ENCODE assay signal across 9 mouse cellular contexts in the genomic region with DNA sequence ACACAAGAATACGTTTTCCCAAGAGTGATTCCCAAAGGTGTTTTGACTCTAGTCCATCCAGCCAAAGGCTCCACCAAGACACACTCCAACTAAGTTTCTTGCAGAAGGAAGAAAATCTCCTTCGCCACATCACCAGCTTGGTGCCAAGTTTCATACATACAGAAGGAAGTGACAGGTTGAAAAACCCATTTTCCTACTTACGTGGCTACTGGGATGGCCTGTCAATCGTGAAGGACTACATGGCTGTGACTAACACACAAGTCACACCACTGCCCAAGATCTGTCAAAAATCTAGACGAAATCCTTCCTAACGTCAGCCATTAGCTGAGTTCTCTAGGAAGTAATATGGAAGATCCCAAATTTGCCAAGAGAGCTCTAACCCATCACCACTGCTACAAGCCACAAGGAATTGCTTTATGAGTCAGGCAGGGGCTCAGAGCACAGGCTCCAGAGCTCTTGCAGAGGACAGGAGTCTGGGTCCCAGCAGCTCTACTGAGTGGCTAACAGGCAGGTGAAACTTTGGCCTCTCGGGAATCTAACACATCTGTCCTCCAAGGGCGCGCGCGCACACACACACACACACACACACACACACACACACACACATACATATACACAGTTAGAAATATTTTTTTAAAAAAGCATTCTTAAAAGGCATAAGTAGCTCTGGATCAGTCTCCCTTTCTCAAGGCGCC. TPM values are rescaled to one million over a fixed set of nuclear protein-coding genes. Genes with fewer than 3 reads are reported as not detected.
DNase-seq lines count a peak whose midpoint lies in the region; ATAC-seq and TF ChIP-seq lines count a peak whose summit lies in the region.
"Had no signal": no experiment of that assay in that cellular context is flagged by ENCODE, and none has a peak within 500 bp of the region (broad histone marks: within the 10 kb centered on the region; RNA-seq: fewer than 3 reads in every experiment).

No protein-coding gene starts in this region.

- H3K27me3 ChIP-seq in spleen, adult 2 months (ENCODE audit: control insufficient read depth, insufficient read depth, low read length): no peaks in the 10 kb centered on the region
- no peaks in the 10 kb centered on the region for H3K27me3 ChIP-seq in forebrain, embryonic 14.5 days (replicated peaks; ENCODE audit: control insufficient read depth, insufficient read depth, low read length)
- H3K27me3 ChIP-seq in liver, adult 2 months (ENCODE audit: control insufficient read depth, insufficient read depth, low read length): no peaks in the 10 kb centered on the region
- H3K27me3 ChIP-seq in stomach, postnatal 0 days (ENCODE audit: control insufficient read depth, insufficient read depth, low read length): no peaks in the 10 kb centered on the region

- no peak for TF ChIP-seq CTCF in spleen, adult 2 months (IDR thresholded peaks at IDR 0.05; ENCODE audit: extremely low read depth, insufficient read depth, insufficient read length, insufficient replicate concordance)
- no peak for TF ChIP-seq CTCF in liver, adult 2 months (IDR thresholded peaks at IDR 0.05; ENCODE audit: low read depth, low read length)
- no peak for TF ChIP-seq CTCF in stomach, postnatal 0 days (IDR thresholded peaks at IDR 0.05; ENCODE audit: low read depth)

- H3K27ac ChIP-seq in spleen, adult 2 months (ENCODE audit: insufficient read depth, low read length): peak overlapping the region; percentile 56
- no peak overlapping the region for H3K27ac ChIP-seq in forebrain, embryonic 14.5 days (ENCODE audit: low read depth, low read length)
- H3K27ac ChIP-seq in liver, adult 2 months (replicated peaks; ENCODE audit: insufficient read depth, low read depth, low read length): no peak overlapping the region
- H3K27ac ChIP-seq in stomach, postnatal 0 days (replicated peaks): no peak overlapping the region

- no peak for DNase-seq in spleen, adult 2 months (ENCODE audit: low read depth in 1 of 2, low spot score in 2 of 2)
- DNase-seq in spleen, postnatal 36 days (ENCODE audit: low spot score in 2 of 2): no peak
- no peak for DNase-seq in forebrain, embryonic 14.5 days (ENCODE audit: low spot score)
- DNase-seq in liver, adult 2 months (ENCODE audit: extremely low read depth, low read depth, low spot score): no peak
- DNase-seq in stomach, postnatal 0 days (ENCODE audit: low spot score): no peak
- no peak for DNase-seq in thymus, postnatal 4 days
- no peak for DNase-seq in right cerebral cortex, adult 2 months (ENCODE audit: low spot score in 2 of 2)
- DNase-seq in cerebellum, adult 11 months: no peak

- peak overlapping the region; percentile 64 for H3K4me3 ChIP-seq in spleen, adult 2 months (ENCODE audit: extremely low read depth, insufficient read depth, insufficient read length)
- H3K4me3 ChIP-seq in forebrain, embryonic 14.5 days (ENCODE audit: low read depth, low read length): peak overlapping the region; percentile 62
- peak overlapping the region; percentile 82 for H3K4me3 ChIP-seq in liver, adult 2 months (ENCODE audit: insufficient read depth, low read depth, low read length)
- H3K4me3 ChIP-seq in stomach, postnatal 0 days (ENCODE audit: low read depth, low read length): no peak overlapping the region

- H3K36me3 ChIP-seq in spleen, adult 2 months (ENCODE audit: control insufficient read depth, insufficient read depth, low read length): peaks cover 1% of the 10 kb centered on the region; the same call in 1 of the 2 replicates
- H3K36me3 ChIP-seq in forebrain, embryonic 14.5 days (ENCODE audit: control insufficient read depth, insufficient read depth, low read length): no peaks in the 10 kb centered on the region
- H3K36me3 ChIP-seq in liver, adult 2 months (ENCODE audit: control insufficient read depth, insufficient read depth, low read length): no peaks in the 10 kb centered on the region
- H3K36me3 ChIP-seq in stomach, postnatal 0 days (ENCODE audit: control insufficient read depth, insufficient read depth, low read length): no peaks in the 10 kb centered on the region

- peaks cover 6% of the 10 kb centered on the region for H3K4me1 ChIP-seq in spleen, adult 2 months (ENCODE audit: control insufficient read depth, insufficient read depth, insufficient read length)
- peaks cover 10% of the 10 kb centered on the region for H3K4me1 ChIP-seq in forebrain, embryonic 14.5 days (ENCODE audit: control insufficient read depth, insufficient read depth, low read length)
- H3K4me1 ChIP-seq in liver, adult 2 months (ENCODE audit: control insufficient read depth, insufficient read depth, low read length): peaks cover 9% of the 10 kb centered on the region
- no peaks in the 10 kb centered on the region; the same call in 1 of the 2 replicates for H3K4me1 ChIP-seq in stomach, postnatal 0 days (replicated peaks; ENCODE audit: control insufficient read depth, insufficient read depth)

- 69% methylated on average over 12 of the region's 12 CpGs for WGBS in spleen, adult 2 months
- WGBS in forebrain, embryonic 14.5 days: 72% methylated on average over 12 of the region's 12 CpGs
- WGBS in liver, adult 2 months: 50% methylated on average over 12 of the region's 12 CpGs
- 64% methylated on average over 12 of the region's 12 CpGs for WGBS in stomach, postnatal 0 days

- no peak for TF ChIP-seq EP300 in stomach, postnatal 0 days (optimal IDR thresholded peaks at IDR 0.05)

- peak overlapping the region; percentile 96 for H3K4me2 ChIP-seq in forebrain, embryonic 14.5 days (ENCODE audit: low read length)
- peak overlapping the region; percentile 97 for H3K4me2 ChIP-seq in stomach, postnatal 0 days (replicated peaks; ENCODE audit: low read depth)

- no peaks in the 10 kb centered on the region for H3K9me3 ChIP-seq in forebrain, embryonic 14.5 days (replicated peaks; ENCODE audit: control insufficient read depth, low read length)
- no peaks in the 10 kb centered on the region for H3K9me3 ChIP-seq in stomach, postnatal 0 days (ENCODE audit: control insufficient read depth, low read length)

- H3K79me2 ChIP-seq in liver, adult 2 months (ENCODE audit: control insufficient read depth, insufficient read depth, low read length): peaks cover 35% of the 10 kb centered on the region

- H3K9ac ChIP-seq in forebrain, embryonic 14.5 days (ENCODE audit: low read length): peak overlapping the region; percentile 72; the same call in 1 of the 2 replicates
- 0 out of 2 replicates have a peak overlapping the region, but pooled peaks have one; percentile 13 for H3K9ac ChIP-seq in liver, adult 2 months (ENCODE audit: low read depth, low read length)
- no peak overlapping the region for H3K9ac ChIP-seq in stomach, postnatal 0 days (ENCODE audit: low read length)

- ATAC-seq in forebrain, embryonic 14.5 days: no peak
- no peak for ATAC-seq in stomach, postnatal 0 days (ENCODE audit: low FRiP score, low TSS enrichment)

- TF ChIP-seq POLR2A in spleen, adult 2 months (IDR thresholded peaks at IDR 0.05; ENCODE audit: low read depth, low read length): no peak
- TF ChIP-seq POLR2A in liver, adult 2 months (IDR thresholded peaks at IDR 0.05; ENCODE audit: extremely low read depth, insufficient read depth, low read length): no peak

RNA-seq across cellular contexts. Expression of a gene that starts 1.1 kb away (rescaled TPM):
- 42.3 and 44.9 TPM in 2 replicates for polyA plus RNA-seq in spleen, adult 2 months (2012; rRNA removed)
- 7.9 and 9.4 TPM in 2 replicates for polyA plus RNA-seq in forebrain, embryonic 14.5 days (2014; fragmentation: Nextera tagmentation; extraction: Ambion mirVana)
- 12.5 and 14.0 TPM in 2 replicates for total RNA-seq in liver, adult 2 months (2014; rRNA removed)
- polyA plus RNA-seq in liver, adult 2 months (2012; rRNA removed): 10.2 and 11.2 TPM in 2 replicates
- 8.0 and 8.6 TPM in 2 replicates for polyA plus RNA-seq in stomach, postnatal 0 days (2015; fragmentation: Nextera tagmentation; extraction: Ambion mirVana)

RNA-seq across cellular contexts. Expression of a gene that starts 31.2 kb away (rescaled TPM):
- 72.1 and 74.3 TPM in 2 replicates for polyA plus RNA-seq in spleen, adult 2 months (2012; rRNA removed)
- 97.8 and 107 TPM in 2 replicates for polyA plus RNA-seq in forebrain, embryonic 14.5 days (2014; fragmentation: Nextera tagmentation; extraction: Ambion mirVana)
- total RNA-seq in liver, adult 2 months (2014; rRNA removed): 37.9 and 51.5 TPM in 2 replicates
- polyA plus RNA-seq in liver, adult 2 months (2012; rRNA removed): 58.3 and 64.8 TPM in 2 replicates
- 61.8 and 66.5 TPM in 2 replicates for polyA plus RNA-seq in stomach, postnatal 0 days (2015; fragmentation: Nextera tagmentation; extraction: Ambion mirVana)

RNA-seq across cellular contexts. Expression of a gene that starts 56.3 kb away (rescaled TPM):
- polyA plus RNA-seq in spleen, adult 2 months (2012; rRNA removed): 3.7 and 4.1 TPM in 2 replicates
- 24.5 and 28.3 TPM in 2 replicates for polyA plus RNA-seq in forebrain, embryonic 14.5 days (2014; fragmentation: Nextera tagmentation; extraction: Ambion mirVana)
- total RNA-seq in liver, adult 2 months (2014; rRNA removed): 6.8 and 8.0 TPM in 2 replicates
- polyA plus RNA-seq in liver, adult 2 months (2012; rRNA removed): 8.4 and 8.9 TPM in 2 replicates
- 11.4 and 12.4 TPM in 2 replicates for polyA plus RNA-seq in stomach, postnatal 0 days (2015; fragmentation: Nextera tagmentation; extraction: Ambion mirVana)

RNA-seq across cellular contexts. Expression of a gene that starts 57.5 kb away (rescaled TPM):
- 0.07 and 0.12 TPM in 2 replicates for polyA plus RNA-seq in spleen, adult 2 months (2012; rRNA removed)
- polyA plus RNA-seq in forebrain, embryonic 14.5 days (2014; fragmentation: Nextera tagmentation; extraction: Ambion mirVana): not detected in 2 replicates
- not detected in 2 replicates for total RNA-seq in liver, adult 2 months (2014; rRNA removed)
- polyA plus RNA-seq in liver, adult 2 months (2012; rRNA removed): not detected in 2 replicates
- polyA plus RNA-seq in stomach, postnatal 0 days (2015; fragmentation: Nextera tagmentation; extraction: Ambion mirVana): not detected in 2 replicates
- total RNA-seq: megakaryocyte progenitor cell, adult 5-6 weeks had no signal
